Mouse (Mus musculus): ENCODE results near the gene Arpc2.

- TF ChIP-seq ZKSCAN1 (IDR thresholded peaks at IDR 0.05; ENCODE audit: low read depth, low read length) = no peak
- no peak for TF ChIP-seq CHD1 (IDR thresholded peaks at IDR 0.05; ENCODE audit: low read depth, low read length)
Measured at GRCm38 (mm10) chr1:74271659-74272058, 35.8 kb downstream of the Arpc2 start.

All from MEL (cell line).